Mouse (Mus musculus): ENCODE data around the gene Nr4a1.

- TF ChIP-seq ELF1 (IDR thresholded peaks at IDR 0.05; ENCODE audit: low read depth, low read length) (no peak), ZKSCAN1 (IDR thresholded peaks at IDR 0.05; ENCODE audit: borderline replicate concordance, low read depth, low read length) (no peak)
Measured at GRCm38 (mm10) chr15:101233183-101233582, 20.9 kb upstream of the Nr4a1 start.

Measured in CH12.LX (cell line).